ENCODE assay signal across 9 mouse cellular contexts in genomic region chr2:34065090-34065489, GRCm38 (mm10).
A peak's percentile ranks its signal among the peaks of the same experiment; 100 is the strongest.
DNase-seq lines count a peak whose midpoint lies in the region; ATAC-seq and TF ChIP-seq lines count a peak whose summit lies in the region.
"Had no signal": no experiment of that assay in that cellular context is flagged by ENCODE, and none has a peak within 500 bp of the region (broad histone marks: within the 10 kb centered on the region; RNA-seq: fewer than 3 reads in every experiment).

No protein-coding gene starts in this region.

- H3K9me3 ChIP-seq in limb, embryonic 10.5 days (replicated peaks) = no peaks in the 10 kb centered on the region
- H3K9me3 ChIP-seq: limb, embryonic 12.5 days had no signal

- H3K27ac ChIP-seq in limb, embryonic 10.5 days = no peak overlapping the region
- H3K27ac ChIP-seq in gastrocnemius, adult 2 months = no peak overlapping the region
- H3K27ac ChIP-seq: limb, embryonic 12.5 days had no signal

- 45% methylated on average over 10 of the region's 10 CpGs for WGBS in limb, embryonic 10.5 days

- H3K36me3 ChIP-seq in limb, embryonic 10.5 days = no peaks in the 10 kb centered on the region
- H3K36me3 ChIP-seq: limb, embryonic 12.5 days had no signal

- no peaks in the 10 kb centered on the region for H3K27me3 ChIP-seq in limb, embryonic 10.5 days (ENCODE audit: low read depth, poor library complexity, severe bottlenecking)

- peak; percentile 5 for DNase-seq in adrenal gland, adult 2 months
- no peak for DNase-seq in adrenal gland, adult 8-10 months
- DNase-seq in ovary, postnatal 14 days (ENCODE audit: low spot score) = peak; percentile 2
- DNase-seq in ovary, adult 18-20 months (ENCODE audit: low spot score) = no peak
- DNase-seq in limb, embryonic 10.5 days (ENCODE audit: low spot score) = peak; percentile 82
- DNase-seq in yolk sac, embryonic 10.5 days (ENCODE audit: low spot score) = peak; percentile 34
- no peak for DNase-seq in gastrocnemius, adult 2 months

- no peaks in the 10 kb centered on the region for H3K4me1 ChIP-seq in limb, embryonic 10.5 days
- H3K4me1 ChIP-seq: limb, embryonic 12.5 days had no signal

- intact Hi-C loops in gastrocnemius, adult 2 months (cut with DNase I) = no loop called here

- no peak overlapping the region for H3K4me3 ChIP-seq in limb, embryonic 10.5 days
- H3K4me3 ChIP-seq in gastrocnemius, adult 2 months = no peak overlapping the region
- H3K4me3 ChIP-seq: limb, embryonic 12.5 days had no signal

- TF ChIP-seq CTCF in gastrocnemius, adult 2 months (IDR thresholded peaks at IDR 0.05) = no peak

- no peak for ATAC-seq in monocyte, adult 5-6 weeks (replicated peaks; ENCODE audit: insufficient number of reproducible peaks, low FRiP score, low TSS enrichment, poor library complexity, severe bottlenecking)

Comparison
In these comparisons a context has a peak if more than half of its experiments do, and no peak if none do; other contexts are left out.
1. DNase-seq: peak in adrenal gland, adult 2 months (single experiment), ovary, postnatal 14 days (single experiment), limb, embryonic 10.5 days (single experiment) and yolk sac, embryonic 10.5 days (single experiment); none in adrenal gland, adult 8-10 months (single experiment), ovary, adult 18-20 months (single experiment) and gastrocnemius, adult 2 months (single experiment).